Mouse (Mus musculus): ENCODE data around the gene Hyal3. TPM values are rescaled to one million over a fixed set of nuclear protein-coding genes. Genes with fewer than 3 reads are reported as not detected.

The Hyal3 gene
- polyA plus RNA-seq (2017; shearing (Covaris generic)), result 0.67 TPM

DNA sequence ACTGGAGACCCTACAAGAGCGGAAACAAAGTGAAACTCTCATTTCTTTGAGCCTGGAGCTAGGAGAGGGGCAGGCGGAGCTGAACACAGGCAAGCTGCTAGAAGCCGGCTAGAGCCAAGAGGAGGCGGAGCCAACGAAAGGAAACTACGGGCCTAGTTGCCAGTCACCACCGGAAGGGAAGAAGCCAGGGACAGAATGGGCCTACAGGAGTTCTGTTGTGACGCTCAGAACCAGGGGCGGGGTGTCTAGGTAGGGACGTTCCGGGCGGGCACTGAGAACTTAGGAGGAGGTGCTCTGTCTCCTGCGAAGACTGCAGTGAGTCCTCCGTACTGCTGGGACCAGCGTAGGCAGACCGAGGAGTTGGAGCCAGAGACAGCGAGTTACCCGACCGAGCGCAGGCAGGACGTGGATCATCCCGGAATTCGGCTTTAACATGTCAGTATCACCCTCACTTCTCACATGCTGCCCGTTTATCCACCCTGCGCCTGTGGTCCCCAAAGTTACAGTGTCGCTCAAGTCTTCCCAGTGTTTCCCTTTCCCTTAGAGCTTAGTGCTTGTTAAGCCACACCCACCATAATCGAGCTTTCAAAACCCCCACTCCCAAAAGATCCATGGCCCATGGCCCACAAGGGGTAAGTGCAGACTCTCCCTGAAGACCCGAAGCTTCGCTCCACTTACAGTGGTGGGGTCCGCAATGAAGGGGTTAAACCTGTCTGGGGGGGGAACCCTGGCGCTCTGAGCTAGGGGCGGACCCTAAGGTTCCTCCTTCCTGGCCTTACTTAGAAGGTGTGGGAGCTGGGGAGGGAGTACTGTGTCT is at the start of gene Hyal3:
Gene Hyal3, plus strand, starts transcription at position 318 of the 817 bp plus-strand sequence.

DNA sequence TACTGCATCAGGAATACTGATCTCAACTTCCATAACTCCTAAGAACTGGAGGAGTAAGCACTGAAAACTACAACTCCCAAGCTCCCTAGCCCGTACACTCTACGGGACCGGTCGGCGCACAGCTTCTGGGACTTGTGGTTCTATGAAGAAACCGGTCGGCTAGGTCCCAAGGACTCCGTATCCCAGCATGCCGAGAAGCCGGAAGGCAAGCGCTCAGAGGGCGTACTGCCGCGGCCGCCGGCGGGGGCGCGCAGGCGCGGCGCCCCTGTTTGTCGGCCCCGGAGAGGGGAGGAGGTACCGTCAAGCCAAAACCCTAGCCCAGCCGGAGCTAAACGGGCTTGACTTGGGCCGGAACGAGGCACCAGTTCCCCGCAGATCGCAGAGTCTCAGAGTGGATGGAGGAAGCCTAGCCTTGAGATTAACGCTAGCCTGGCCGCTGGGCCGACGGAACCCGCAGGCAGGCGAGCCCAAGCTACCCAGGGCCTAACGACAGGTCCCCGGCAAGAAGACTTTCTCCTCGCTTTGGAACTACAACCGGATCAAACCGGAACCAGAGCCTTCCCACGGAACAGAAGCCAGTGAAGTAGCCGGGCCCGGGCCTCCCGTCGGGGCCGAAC is 46.7 kb upstream of the Hyal3 start, which contains the start of gene Tmem115:
Gene Tmem115, plus strand, starts transcription at position 155 of the 617 bp plus-strand sequence.

DNA sequence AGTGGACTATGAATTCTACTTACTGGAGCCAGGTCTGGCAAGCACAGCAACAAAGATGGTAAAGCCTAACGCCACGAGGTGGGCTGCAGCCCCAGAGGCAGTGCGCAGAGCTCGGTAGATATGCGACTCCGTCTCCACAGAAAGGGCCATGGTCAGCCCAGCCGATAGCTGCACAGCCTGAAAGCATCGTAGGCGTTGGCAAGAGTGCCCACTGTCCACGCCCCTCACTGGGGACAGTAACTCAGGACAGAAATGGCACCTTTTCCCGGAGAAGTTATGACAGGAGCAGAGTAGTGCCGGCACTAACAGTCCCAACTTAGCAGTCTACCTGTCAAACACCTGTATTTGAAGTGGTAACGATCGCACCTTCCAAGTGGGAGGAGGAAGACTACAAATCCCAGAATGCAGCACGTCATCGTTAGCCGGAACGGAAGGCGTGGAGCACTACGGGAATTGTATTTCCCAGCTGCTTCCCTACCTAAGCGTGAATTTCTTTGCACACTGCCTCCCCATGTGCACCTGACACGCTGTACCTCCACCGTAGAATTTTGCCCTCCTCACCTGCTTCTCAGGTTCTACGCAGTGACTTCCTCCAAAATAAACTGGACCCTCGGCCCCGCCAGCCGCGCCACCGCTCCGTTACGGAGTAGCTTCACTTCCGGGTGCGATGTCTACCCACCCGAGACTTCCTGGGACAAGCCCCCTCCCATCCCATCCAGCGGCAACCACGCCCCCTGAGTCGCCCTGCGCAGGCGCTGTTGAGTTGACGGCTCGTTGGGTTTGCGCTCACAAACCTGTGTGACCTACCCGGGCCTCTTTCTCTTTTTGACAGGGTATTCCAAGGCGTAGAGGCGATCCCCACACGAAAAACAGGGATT is 38.9 kb upstream of the Hyal3 start, which contains the start of the genes Cyb561d2 and Nprl2:
Gene Cyb561d2, minus strand, starts transcription at position 720 of the 878 bp plus-strand sequence.
Gene Nprl2, plus strand, starts transcription at position 753 of the 878 bp plus-strand sequence.

DNA sequence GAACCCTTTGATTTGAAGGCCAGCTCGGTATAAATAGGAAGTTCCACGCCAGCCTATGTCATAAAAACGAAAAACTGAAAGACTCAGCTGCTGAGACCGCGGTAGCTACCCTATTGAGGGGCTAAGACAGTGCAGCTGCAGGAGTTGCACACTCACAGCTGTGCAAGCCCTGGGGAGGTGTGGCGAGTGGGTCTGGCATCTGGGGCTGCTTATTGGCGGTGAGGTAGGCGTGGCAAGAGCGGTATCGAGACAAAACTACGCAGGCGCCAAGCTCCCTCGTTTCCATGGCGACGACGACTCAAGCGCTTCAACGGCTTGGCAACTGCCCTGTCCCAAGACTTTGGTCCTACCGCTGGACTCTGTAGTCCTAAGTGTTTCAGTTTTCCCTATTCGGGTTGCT is 33.6 kb upstream of the Hyal3 start, which contains the start of gene Zmynd10:
Gene Zmynd10, plus strand, starts transcription at position 273 of the 400 bp plus-strand sequence.

DNA sequence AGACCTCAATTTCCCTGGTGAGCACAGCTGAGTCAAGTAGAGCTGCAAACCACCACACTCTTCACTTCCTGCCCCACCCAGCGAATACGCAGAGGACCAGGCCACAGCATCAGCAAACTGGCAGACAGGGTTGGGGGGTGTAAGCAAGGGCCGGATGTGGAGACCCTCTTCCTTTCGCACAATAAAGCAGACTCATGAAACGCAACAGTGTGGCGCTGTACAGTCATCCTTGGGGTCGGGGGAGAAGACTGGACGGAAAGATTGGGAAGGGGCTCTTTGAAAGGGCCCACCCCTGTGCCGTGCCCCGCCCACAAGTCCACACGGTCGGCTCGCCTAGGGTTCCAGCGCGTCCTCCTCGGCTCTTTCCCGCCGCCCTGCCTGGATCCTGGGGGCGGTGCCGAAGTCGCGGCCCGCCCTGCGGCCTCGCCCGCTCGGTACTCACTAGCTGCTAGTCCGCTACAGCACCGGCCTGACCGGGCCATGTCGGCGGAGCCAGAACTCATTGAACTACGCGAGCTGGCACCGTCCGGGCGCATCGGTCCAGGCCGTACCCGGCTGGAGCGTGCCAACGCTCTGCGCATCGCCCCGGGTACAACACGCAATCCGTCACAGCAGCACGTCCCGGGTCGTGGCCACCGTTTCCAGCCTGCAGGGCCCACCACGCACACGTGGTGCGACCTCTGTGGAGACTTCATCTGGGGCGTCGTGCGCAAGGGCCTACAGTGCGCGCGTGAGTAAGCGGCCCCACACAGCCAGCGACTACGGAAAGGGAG is 29.3 kb upstream of the Hyal3 start, which contains the start of gene Rassf1:
Gene Rassf1, plus strand, starts transcription at position 439 of the 773 bp plus-strand sequence.

DNA sequence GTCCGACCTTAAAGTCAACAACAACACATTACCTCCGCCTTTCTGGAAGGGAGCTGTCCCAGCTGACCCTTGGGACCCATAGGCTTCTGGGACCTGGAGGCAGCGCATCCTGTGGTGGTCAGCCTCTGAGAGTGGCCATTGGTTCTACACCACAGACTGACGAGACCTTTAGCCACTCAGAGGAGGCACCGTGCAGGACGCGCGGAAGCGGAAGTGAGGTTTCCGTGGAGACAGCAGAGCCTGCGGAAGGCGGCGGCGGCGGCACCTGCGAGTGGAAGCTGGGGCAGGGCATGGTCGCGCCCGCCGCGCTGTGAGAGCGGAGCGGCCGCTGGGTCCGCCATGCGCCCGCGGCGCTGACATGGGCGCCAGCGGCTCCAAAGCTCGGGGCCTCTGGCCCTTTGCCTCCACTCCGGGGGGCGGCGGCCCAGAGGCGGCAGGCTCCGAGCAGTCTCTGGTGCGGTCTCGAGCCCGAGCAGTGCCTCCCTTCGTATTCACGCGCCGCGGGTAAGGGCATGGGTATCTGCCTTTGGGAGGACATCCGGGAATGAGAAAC is 17.5 kb upstream of the Hyal3 start, which contains the start of gene Tusc2:
Gene Tusc2, plus strand, starts transcription at position 227 of the 553 bp plus-strand sequence.

DNA sequence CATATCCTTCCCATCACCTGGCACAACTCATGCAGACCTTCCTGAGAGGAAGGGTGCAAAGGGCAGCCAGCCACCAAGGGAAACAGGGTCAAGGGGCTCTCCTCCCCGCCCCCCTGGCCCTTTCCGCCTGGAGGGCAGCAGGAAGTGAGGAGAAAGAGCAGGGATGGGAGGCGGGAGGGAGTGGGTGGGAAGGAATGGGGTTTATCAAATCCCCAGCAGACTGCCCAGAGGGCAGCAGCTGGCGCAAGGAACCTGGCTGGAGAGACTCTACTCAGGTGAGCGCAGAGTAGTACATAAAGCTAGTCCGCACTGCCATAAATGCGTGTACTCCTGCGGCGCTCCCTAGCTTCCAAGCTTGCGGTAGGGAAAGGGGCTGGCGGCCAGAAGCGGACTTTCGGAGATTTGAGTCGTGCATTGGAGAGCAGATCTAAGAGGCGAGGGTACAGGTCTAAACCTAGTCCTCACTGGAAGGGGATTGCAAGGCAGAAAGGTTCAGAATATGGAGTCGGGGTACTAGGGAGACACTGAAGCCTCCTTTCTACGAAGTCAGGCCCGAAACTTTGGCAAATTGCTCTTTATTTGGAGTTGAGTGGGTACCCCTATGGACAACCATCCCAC is 12.8 kb upstream of the Hyal3 start, which contains the start of gene Hyal2:
Gene Hyal2, plus strand, starts transcription at position 244 of the 618 bp plus-strand sequence.

DNA sequence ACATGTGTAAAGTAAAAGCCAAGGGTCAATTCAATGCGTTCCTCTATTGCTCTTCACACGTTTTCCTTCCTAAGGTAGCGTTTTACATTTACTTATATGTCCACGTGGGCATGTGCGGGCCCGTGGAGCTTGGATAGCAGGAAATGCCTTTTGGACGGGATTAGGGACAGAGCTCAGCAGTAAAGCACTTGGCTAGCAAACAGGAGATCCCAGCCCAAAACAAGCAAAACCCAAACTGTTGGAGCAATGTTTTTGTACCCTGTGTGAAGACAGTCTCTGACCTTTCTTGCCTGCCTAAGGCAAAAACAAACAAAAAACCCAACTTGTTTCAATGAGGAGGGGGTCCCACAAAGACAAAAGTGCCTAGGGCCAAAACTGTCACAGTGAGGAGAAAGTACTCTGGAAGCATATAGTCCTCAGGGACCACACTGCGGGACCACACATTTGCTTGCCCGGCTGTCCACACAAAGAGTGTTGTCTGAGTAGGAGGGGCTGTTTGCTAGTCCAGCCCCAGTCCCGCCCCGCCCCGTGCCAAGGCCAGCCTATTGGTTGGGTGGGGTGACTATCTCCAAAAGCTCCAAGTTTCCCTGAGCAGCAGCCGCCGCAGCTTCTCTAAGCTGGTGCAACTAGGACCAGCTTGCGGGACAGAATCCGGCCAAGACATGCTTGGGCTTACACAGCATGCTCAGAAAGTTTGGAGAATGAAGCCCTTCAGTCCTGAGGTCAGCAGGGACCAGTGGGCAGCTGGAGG is 4.1 kb upstream of the Hyal3 start, which contains the start of gene Hyal1:
Gene Hyal1, plus strand, starts transcription at position 571 of the 751 bp plus-strand sequence.

DNA sequence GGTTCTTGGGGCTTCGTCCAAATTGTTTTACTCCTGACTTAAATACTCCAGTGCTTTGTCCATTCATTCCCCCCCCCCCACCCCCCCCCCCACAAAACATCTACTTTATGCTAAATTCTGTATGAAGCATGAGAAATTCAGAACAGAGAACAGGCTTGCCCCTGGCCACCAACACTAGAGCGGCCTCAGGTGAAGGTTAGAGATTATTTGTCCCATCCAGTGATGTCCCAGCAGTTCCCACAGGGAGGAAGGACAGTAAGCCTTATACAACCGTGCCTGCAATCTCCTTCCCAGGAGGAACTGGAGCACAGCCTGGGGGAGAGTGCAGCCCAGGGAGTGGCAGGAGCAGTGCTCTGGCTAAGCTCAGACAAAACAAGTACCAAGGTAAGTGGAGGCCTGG is 2.0 kb upstream of the Hyal3 start, which contains the start of gene Naa80:
Gene Naa80, plus strand, starts transcription at position 301 of the 400 bp plus-strand sequence.

DNA sequence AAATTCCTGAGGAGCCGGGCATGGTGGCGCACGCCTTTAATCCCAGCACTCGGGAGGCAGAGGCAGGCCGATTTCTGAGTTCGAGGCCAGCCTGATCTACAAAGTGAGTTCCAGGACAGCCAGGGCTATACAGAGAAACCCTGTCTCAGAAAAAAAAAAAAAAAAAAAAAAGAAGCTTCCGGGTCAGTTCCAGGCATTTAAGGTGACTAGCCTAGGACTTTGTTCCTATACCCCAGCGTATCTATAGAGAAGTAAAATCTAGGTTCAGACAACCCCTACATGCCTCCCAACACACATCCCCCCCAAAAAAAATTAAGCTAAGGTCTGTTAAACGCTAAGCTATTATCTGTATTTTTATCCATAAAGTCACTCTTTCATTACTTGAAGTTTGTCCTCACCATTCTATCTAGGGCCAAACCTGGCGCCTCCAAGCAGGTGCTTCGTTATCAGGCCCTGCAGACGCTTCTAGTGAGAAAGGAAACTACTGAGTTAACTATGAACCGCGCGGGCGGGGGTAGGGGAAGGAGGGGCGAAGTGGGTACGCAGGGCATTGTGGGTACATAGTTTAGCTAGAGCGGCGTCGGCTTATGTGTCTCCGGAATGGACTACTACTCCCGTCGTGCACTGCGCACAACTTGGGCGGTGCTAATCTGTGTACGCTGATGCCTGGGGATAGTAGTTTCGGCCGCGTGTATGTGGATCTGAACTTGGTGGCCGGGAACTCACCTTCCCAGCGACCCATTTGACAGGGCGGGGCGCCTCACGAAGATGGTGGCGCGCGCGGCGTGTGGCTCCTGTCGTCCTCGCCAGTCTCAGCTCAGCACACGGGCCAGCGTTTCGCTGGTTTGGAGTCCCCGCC is 6.6 kb downstream of the Hyal3 start, which contains the start of gene Ifrd2:
Gene Ifrd2, plus strand, starts transcription at position 669 of the 859 bp plus-strand sequence.

DNA sequence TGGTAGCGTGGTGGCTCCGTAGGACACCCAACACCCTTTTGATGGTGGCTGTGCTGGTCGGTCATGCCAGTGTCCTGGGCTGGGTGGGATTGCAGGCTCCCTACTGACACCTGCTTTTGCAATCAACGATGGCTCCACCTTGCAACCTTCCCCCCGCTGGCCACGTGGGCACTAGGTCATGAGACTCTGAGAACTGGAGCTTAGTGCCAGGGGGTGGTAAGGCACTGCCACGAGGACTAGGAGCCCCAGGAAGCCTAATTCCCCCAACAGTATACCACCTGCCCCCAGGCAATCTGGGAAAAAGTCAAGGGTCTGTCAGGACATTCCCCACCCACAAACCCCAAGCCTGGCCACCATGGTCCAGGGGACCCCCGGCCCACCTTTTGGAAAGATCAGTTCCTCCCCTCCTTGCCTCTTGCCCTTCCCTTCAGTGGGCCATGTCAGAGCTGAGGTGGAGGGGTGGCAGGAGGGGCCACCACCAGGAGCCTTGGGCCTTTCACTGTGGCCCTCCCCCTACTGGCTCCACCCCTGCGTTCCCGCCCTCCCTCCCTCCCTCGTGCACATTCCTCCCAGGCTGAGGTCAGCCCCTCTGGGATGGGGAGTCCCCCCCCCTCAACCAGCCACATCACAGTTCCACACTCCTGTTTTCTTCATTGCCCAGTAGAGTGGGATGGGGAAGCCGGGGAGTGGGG is 28.3 kb downstream of the Hyal3 start, which contains the start of gene Sema3b:
Gene Sema3b, minus strand, starts transcription at position 489 of the 692 bp plus-strand sequence.

DNA sequence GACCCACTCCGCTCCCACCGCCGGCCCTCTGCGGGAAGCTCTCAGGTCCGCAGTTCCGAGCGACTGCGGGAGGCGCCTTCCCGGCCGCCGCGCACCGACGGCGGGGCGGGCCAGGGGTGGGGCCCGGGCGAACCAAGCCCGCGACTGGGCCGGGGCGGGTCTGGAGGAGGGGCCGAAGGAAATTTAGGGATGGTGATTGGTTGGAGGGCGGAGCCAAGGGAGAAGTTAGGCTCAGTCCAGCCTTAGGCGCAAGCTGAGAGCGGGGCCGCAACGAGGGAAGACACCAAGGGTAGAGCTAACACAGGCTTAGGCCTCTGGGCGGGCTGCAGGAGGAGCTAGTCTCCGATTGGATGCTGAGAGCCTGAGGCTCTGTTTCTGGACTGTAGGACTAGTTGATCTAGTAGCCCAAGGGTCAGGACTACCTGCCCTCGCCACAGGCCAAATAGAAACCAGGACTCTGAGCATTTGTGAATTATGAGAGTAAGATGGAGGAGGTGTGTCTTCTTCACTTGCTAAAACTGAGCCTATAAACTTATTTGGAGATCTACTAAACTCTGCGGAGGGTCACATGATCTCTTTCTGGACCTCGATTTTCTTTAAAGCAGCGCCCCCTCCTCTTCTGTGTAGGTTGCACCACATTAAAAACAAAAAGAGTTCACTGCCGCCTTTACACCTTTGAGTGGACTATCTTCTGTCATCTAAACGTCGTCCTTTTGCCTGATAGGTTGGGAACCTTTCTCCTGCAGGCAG is 54.8 kb downstream of the Hyal3 start, which contains the start of gene Gnai2:
Gene Gnai2, minus strand, starts transcription at position 89 of the 750 bp plus-strand sequence.

Other genes starting within 250 kb of the Hyal3 start
- 29.1 TPM for gene Hemk1, start 242.5 kb upstream of the Hyal3 start, polyA plus RNA-seq (2017; shearing (Covaris generic))
- 2.8 TPM for gene 6430571L13Rik, start 240.2 kb upstream of the Hyal3 start, polyA plus RNA-seq (2017; shearing (Covaris generic))
- 0.56 TPM for gene Cacna2d2, start 181.2 kb upstream of the Hyal3 start, polyA plus RNA-seq (2017; shearing (Covaris generic))
- gene Tmem115, start 46.9 kb upstream of the Hyal3 start, polyA plus RNA-seq (2017; shearing (Covaris generic)), result 45.2 TPM
- 63.1 TPM for gene Cyb561d2, start 38.6 kb upstream of the Hyal3 start, polyA plus RNA-seq (2017; shearing (Covaris generic))
- 57.9 TPM for gene Nprl2, start 38.6 kb upstream of the Hyal3 start, polyA plus RNA-seq (2017; shearing (Covaris generic))
- gene Zmynd10, start 33.5 kb upstream of the Hyal3 start, polyA plus RNA-seq (2017; shearing (Covaris generic)), result 5.0 TPM
- 86.1 TPM for gene Rassf1, start 29.3 kb upstream of the Hyal3 start, polyA plus RNA-seq (2017; shearing (Covaris generic))
- 56.9 TPM for gene Tusc2, start 17.6 kb upstream of the Hyal3 start, polyA plus RNA-seq (2017; shearing (Covaris generic))
- gene Hyal2, start 12.9 kb upstream of the Hyal3 start, polyA plus RNA-seq (2017; shearing (Covaris generic)), result 12.2 TPM
- gene Hyal1, start 3.9 kb upstream of the Hyal3 start, polyA plus RNA-seq (2017; shearing (Covaris generic)), result 5.1 TPM
- gene Naa80, start 1.9 kb upstream of the Hyal3 start, polyA plus RNA-seq (2017; shearing (Covaris generic)), result 19.3 TPM
- 25.6 TPM for gene Ifrd2, start 6.8 kb downstream of the Hyal3 start, polyA plus RNA-seq (2017; shearing (Covaris generic))
- not detected for gene Sema3b, start 28.4 kb downstream of the Hyal3 start, polyA plus RNA-seq (2017; shearing (Covaris generic))
- 844 TPM for gene Gnai2, start 54.5 kb downstream of the Hyal3 start, polyA plus RNA-seq (2017; shearing (Covaris generic))
- gene Slc38a3, start 88.7 kb downstream of the Hyal3 start, polyA plus RNA-seq (2017; shearing (Covaris generic)), result not detected
- gene Gnat1, start 98.9 kb downstream of the Hyal3 start, polyA plus RNA-seq (2017; shearing (Covaris generic)), result 0.67 TPM
- not detected for gene Sema3f, start 129.7 kb downstream of the Hyal3 start, polyA plus RNA-seq (2017; shearing (Covaris generic))
- gene Rbm5, start 190.2 kb downstream of the Hyal3 start, polyA plus RNA-seq (2017; shearing (Covaris generic)), result 311 TPM